Mouse (Mus musculus) thymus, postnatal 4 days (tissue): ENCODE results near the gene Olfr56.

Source experiments
- DNase-seq: peaks from one replicate; pipeline ENCODE4 v3.0.0; 2021

The Olfr56 gene

GRCm38 (mm10) chr11:49092786-49093185 lies 114.1 kb downstream of the Olfr56 start:
- DNase-seq, result peak; percentile 38

GRCm38 (mm10) chr11:49093861-49094660 lies 115.4 kb downstream of the Olfr56 start:
- peak; percentile 63 for DNase-seq

- no peak for DNase-seq
Observed at GRCm38 (mm10) chr11:49095367-49095766, 116.7 kb downstream of the Olfr56 start.

GRCm38 (mm10) chr11:49100409-49100808 lies 121.7 kb downstream of the Olfr56 start:
- DNase-seq, result no peak

GRCm38 (mm10) chr11:49101500-49101899 lies 122.8 kb downstream of the Olfr56 start:
- peak; percentile 64 for DNase-seq

- peak; percentile 98 for DNase-seq
Observed at GRCm38 (mm10) chr11:49103047-49103693, 124.5 kb downstream of the Olfr56 start.

GRCm38 (mm10) chr11:49105752-49106151 lies 127.1 kb downstream of the Olfr56 start:
- DNase-seq, result no peak

- no peak for DNase-seq
Observed at GRCm38 (mm10) chr11:49107650-49108537, 129.2 kb downstream of the Olfr56 start.

GRCm38 (mm10) chr11:49108833-49109232 lies 130.1 kb downstream of the Olfr56 start:
- peak; percentile 76 for DNase-seq

GRCm38 (mm10) chr11:49111000-49111399 lies 132.3 kb downstream of the Olfr56 start:
- DNase-seq, result no peak

GRCm38 (mm10) chr11:49112624-49113219 lies 134.0 kb downstream of the Olfr56 start:
- DNase-seq, result no peak

GRCm38 (mm10) chr11:49114158-49114557 lies 135.5 kb downstream of the Olfr56 start:
- no peak for DNase-seq

GRCm38 (mm10) chr11:49114774-49115173 lies 136.1 kb downstream of the Olfr56 start, which contains the start of gene Olfr1396:
TSS of gene Olfr1396 (minus strand) at chr11:49114874.
- DNase-seq, result no peak

- DNase-seq, result no peak
Observed at GRCm38 (mm10) chr11:49119635-49120034, 140.9 kb downstream of the Olfr56 start.

GRCm38 (mm10) chr11:49124169-49124568 lies 145.5 kb downstream of the Olfr56 start:
- DNase-seq, result no peak

- no peak for DNase-seq
Observed at GRCm38 (mm10) chr11:49141974-49142373, 163.3 kb downstream of the Olfr56 start, which contains the start of gene Olfr1395. TSS of gene Olfr1395 (plus strand) at chr11:49142274.

- DNase-seq, result no peak
Observed at GRCm38 (mm10) chr11:49154077-49154476, 175.4 kb downstream of the Olfr56 start, which contains the start of gene Olfr1394. TSS of gene Olfr1394 (plus strand) at chr11:49154377.

GRCm38 (mm10) chr11:49156821-49157814 lies 178.4 kb downstream of the Olfr56 start:
- no peak for DNase-seq

GRCm38 (mm10) chr11:49168839-49169611 lies 190.3 kb downstream of the Olfr56 start:
- peak; percentile 42 for DNase-seq

- no peak for DNase-seq
Observed at GRCm38 (mm10) chr11:49170576-49170975, 191.9 kb downstream of the Olfr56 start.
